In the genomic region with DNA sequence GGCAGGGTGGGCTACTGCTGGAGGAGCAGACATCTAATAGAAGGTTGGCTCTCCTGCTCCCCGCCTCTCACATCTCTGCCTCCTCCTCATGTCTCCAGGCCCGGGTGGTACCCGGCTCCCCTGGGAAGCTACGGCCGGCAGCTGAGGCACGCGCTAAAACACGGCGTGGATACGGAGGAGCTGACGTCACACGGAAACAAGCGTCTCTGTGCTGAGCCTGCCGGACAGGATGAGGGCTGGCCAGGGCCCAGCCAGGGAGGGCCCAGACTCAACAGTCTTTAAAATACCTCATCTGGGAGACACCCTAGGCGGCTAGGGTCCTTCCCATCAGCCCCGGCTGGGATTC, we compare ENCODE assay signal across 8 mouse cellular contexts. TPM values are rescaled to one million over a fixed set of nuclear protein-coding genes. Genes with fewer than 3 reads are reported as not detected.
DNase-seq lines count a peak whose midpoint lies in the region; ATAC-seq and TF ChIP-seq lines count a peak whose summit lies in the region.

No protein-coding gene starts in this region.

- H3K27me3 ChIP-seq in thymus, adult 2 months (ENCODE audit: control insufficient read depth, insufficient read depth, low read length), result peaks cover 12% of the 10 kb centered on the region; the same call in 1 of the 2 replicates
- peaks cover 44% of the 10 kb centered on the region for H3K27me3 ChIP-seq in embryonic facial prominence, embryonic 10.5 days (replicated peaks; ENCODE audit: low read depth, poor library complexity, severe bottlenecking)
- no peaks in the 10 kb centered on the region for H3K27me3 ChIP-seq in intestine, postnatal 0 days (replicated peaks; ENCODE audit: control insufficient read depth, insufficient read depth, low read length)
- H3K27me3 ChIP-seq in limb, embryonic 10.5 days (ENCODE audit: low read depth, poor library complexity, severe bottlenecking), result peaks cover 45% of the 10 kb centered on the region
- H3K27me3 ChIP-seq in midbrain, embryonic 12.5 days, result peaks cover 10% of the 10 kb centered on the region

- H3K36me3 ChIP-seq in thymus, adult 2 months (ENCODE audit: control insufficient read depth, insufficient read depth, low read length), result no peaks in the 10 kb centered on the region
- H3K36me3 ChIP-seq in embryonic facial prominence, embryonic 10.5 days (replicated peaks), result no peaks in the 10 kb centered on the region
- H3K36me3 ChIP-seq in intestine, postnatal 0 days (ENCODE audit: control insufficient read depth, insufficient read depth), result no peaks in the 10 kb centered on the region
- H3K36me3 ChIP-seq in limb, embryonic 10.5 days, result no peaks in the 10 kb centered on the region
- H3K36me3 ChIP-seq in midbrain, embryonic 12.5 days, result no peaks in the 10 kb centered on the region

- peak; percentile 29 for DNase-seq in thymus, adult 2 months
- DNase-seq in thymus, postnatal 14 days, result no peak
- peak; percentile 77 for DNase-seq in embryonic facial prominence, embryonic 10.5 days (ENCODE audit: low spot score)
- DNase-seq in heart, adult 18-20 months, result peak; percentile 62 to 73
- no peak for DNase-seq in limb, embryonic 10.5 days (ENCODE audit: low spot score)
- peak; percentile 50 for DNase-seq in testis, postnatal 10 days (ENCODE audit: low spot score)

- H3K27ac ChIP-seq in thymus, adult 2 months (ENCODE audit: control insufficient read depth, insufficient read depth, low read length), result no peak overlapping the region
- H3K27ac ChIP-seq in embryonic facial prominence, embryonic 10.5 days (replicated peaks), result peak overlapping the region; percentile 70
- no peak overlapping the region for H3K27ac ChIP-seq in intestine, postnatal 0 days (ENCODE audit: low read depth, low read length)
- H3K27ac ChIP-seq in limb, embryonic 10.5 days, result peak overlapping the region; percentile 77
- peak overlapping the region; percentile 83 for H3K27ac ChIP-seq in midbrain, embryonic 12.5 days (replicated peaks)

- H3K4me2 ChIP-seq in intestine, postnatal 0 days (replicated peaks; ENCODE audit: low read depth), result peak overlapping the region; percentile 59
- peak overlapping the region; percentile 89 for H3K4me2 ChIP-seq in midbrain, embryonic 12.5 days (replicated peaks)

- peak overlapping the region; percentile 17 for H3K4me3 ChIP-seq in thymus, adult 2 months (ENCODE audit: control insufficient read depth, insufficient read depth, low read length)
- peak overlapping the region; percentile 71 for H3K4me3 ChIP-seq in embryonic facial prominence, embryonic 10.5 days
- H3K4me3 ChIP-seq in intestine, postnatal 0 days (ENCODE audit: low read depth, low read length), result peak overlapping the region; percentile 24
- H3K4me3 ChIP-seq in limb, embryonic 10.5 days, result peak overlapping the region; percentile 67
- H3K4me3 ChIP-seq in midbrain, embryonic 12.5 days, result peak overlapping the region; percentile 58

- WGBS in thymus, adult 2 months, result 5% methylated on average over 16 of the region's 16 CpGs
- WGBS in embryonic facial prominence, embryonic 10.5 days, result 4% methylated on average over 16 of the region's 16 CpGs
- WGBS in intestine, postnatal 0 days, result 17% methylated on average over 16 of the region's 16 CpGs
- 3% methylated on average over 16 of the region's 16 CpGs for WGBS in limb, embryonic 10.5 days
- WGBS in midbrain, embryonic 12.5 days, result 2% methylated on average over 16 of the region's 16 CpGs

- ATAC-seq in intestine, postnatal 0 days, result 0 out of 2 replicates have a peak, but pooled peaks have one; percentile 36
- peak; percentile 93 for ATAC-seq in midbrain, embryonic 12.5 days (ENCODE audit: low FRiP score, low read depth)

- no peak for TF ChIP-seq CTCF in thymus, adult 2 months (IDR thresholded peaks at IDR 0.05; ENCODE audit: borderline replicate concordance, control insufficient read depth, extremely low read depth, insufficient read depth, low read length, poor library complexity)
- TF ChIP-seq CTCF in intestine, postnatal 0 days (IDR thresholded peaks at IDR 0.05; ENCODE audit: low read depth), result no peak

- H3K9ac ChIP-seq in intestine, postnatal 0 days (ENCODE audit: low read depth, low read length), result no peak overlapping the region
- H3K9ac ChIP-seq in midbrain, embryonic 12.5 days (replicated peaks), result peak overlapping the region; percentile 81

- H3K9me3 ChIP-seq in embryonic facial prominence, embryonic 10.5 days, result no peaks in the 10 kb centered on the region
- no peaks in the 10 kb centered on the region for H3K9me3 ChIP-seq in intestine, postnatal 0 days (ENCODE audit: control insufficient read depth)
- H3K9me3 ChIP-seq in limb, embryonic 10.5 days (replicated peaks), result no peaks in the 10 kb centered on the region
- no peaks in the 10 kb centered on the region for H3K9me3 ChIP-seq in midbrain, embryonic 12.5 days

- H3K4me1 ChIP-seq in thymus, adult 2 months (replicated peaks; ENCODE audit: control insufficient read depth, insufficient read depth, low read length), result peaks cover 19% of the 10 kb centered on the region
- H3K4me1 ChIP-seq in embryonic facial prominence, embryonic 10.5 days, result peaks cover 21% of the 10 kb centered on the region
- no peaks in the 10 kb centered on the region for H3K4me1 ChIP-seq in intestine, postnatal 0 days (replicated peaks; ENCODE audit: control insufficient read depth, insufficient read depth, low read length)
- H3K4me1 ChIP-seq in limb, embryonic 10.5 days, result peaks cover 16% of the 10 kb centered on the region
- H3K4me1 ChIP-seq in midbrain, embryonic 12.5 days, result peaks cover 19% of the 10 kb centered on the region

- TF ChIP-seq POLR2A in thymus, adult 2 months (IDR thresholded peaks at IDR 0.05; ENCODE audit: control insufficient read depth, extremely low read depth, insufficient read depth, low read length, poor library complexity), result no peak

RNA-seq across cellular contexts. Expression of a gene that starts 15.6 kb away (rescaled TPM):
- polyA plus RNA-seq in thymus, adult 2 months (2012; rRNA removed), result 8.5 TPM in 2 replicates
- 12.4 and 13.7 TPM in 2 replicates for polyA plus RNA-seq in embryonic facial prominence, embryonic 10.5 days (2016; fragmentation: Nextera tagmentation; extraction: Ambion mirVana)
- 1 to 10 TPM; 3.6 to 4.8 TPM for total RNA-seq in heart, adult 18-20 months (2021)
- 31.7 and 38.8 TPM in 2 replicates for polyA plus RNA-seq in intestine, postnatal 0 days (2015; fragmentation: Nextera tagmentation; extraction: Ambion mirVana)
- 8.4 and 9.3 TPM in 2 replicates for polyA plus RNA-seq in limb, embryonic 10.5 days (2016; fragmentation: Nextera tagmentation; extraction: Ambion mirVana)
- polyA plus RNA-seq in midbrain, embryonic 12.5 days (2016; fragmentation: Nextera tagmentation; extraction: Ambion mirVana), result 30.9 and 32.6 TPM in 2 replicates

RNA-seq across cellular contexts. Expression of a gene that starts 52.3 kb away (rescaled TPM):
- polyA plus RNA-seq in thymus, adult 2 months (2012; rRNA removed), result 1.0 and 1.2 TPM in 2 replicates
- not detected in 2 replicates for polyA plus RNA-seq in embryonic facial prominence, embryonic 10.5 days (2016; fragmentation: Nextera tagmentation; extraction: Ambion mirVana)
- not detected for total RNA-seq in heart, adult 18-20 months (2021)
- polyA plus RNA-seq in intestine, postnatal 0 days (2015; fragmentation: Nextera tagmentation; extraction: Ambion mirVana), result 0.16 and 0.21 TPM in 2 replicates
- not detected in 2 replicates for polyA plus RNA-seq in limb, embryonic 10.5 days (2016; fragmentation: Nextera tagmentation; extraction: Ambion mirVana)
- 0.27 TPM in 1 of 2 replicates, not detected in the other for polyA plus RNA-seq in midbrain, embryonic 12.5 days (2016; fragmentation: Nextera tagmentation; extraction: Ambion mirVana)

Comparison
In these comparisons a context has a peak if more than half of its experiments do, and no peak if none do; other contexts are left out.
1. DNase-seq: peak in thymus, adult 2 months (single experiment), embryonic facial prominence, embryonic 10.5 days (single experiment), heart, adult 18-20 months (2 of 2) and testis, postnatal 10 days (single experiment); none in thymus, postnatal 14 days (single experiment) and limb, embryonic 10.5 days (single experiment).
2. H3K27ac ChIP-seq: peak in embryonic facial prominence, embryonic 10.5 days (single experiment), limb, embryonic 10.5 days (single experiment) and midbrain, embryonic 12.5 days (single experiment); none in thymus, adult 2 months (single experiment) and intestine, postnatal 0 days (single experiment).
3. H3K4me3 ChIP-seq: peak in every context shown above with its lines; median percentile 71 in embryonic facial prominence, embryonic 10.5 days; 67 in limb, embryonic 10.5 days; 58 in midbrain, embryonic 12.5 days; 24 in intestine, postnatal 0 days; 17 in thymus, adult 2 months.